Mouse (Mus musculus) lung, embryonic 16.5 days (tissue): ENCODE measurements around the gene Dcaf8. TPM values are rescaled to one million over a fixed set of nuclear protein-coding genes. Genes with fewer than 3 reads are reported as not detected.

Experiments
- ATAC-seq: fragments of 200-750 bp; cut with Nextera tagmentation; 2 replicates; pipeline ENCODE4 v1.8.0; 2017; ENCODE audit warnings: low read depth, mild to moderate bottlenecking, moderate library complexity
- H3K27ac ChIP-seq: fragments of 300-500 bp; sonication (generic); 2 replicates; pipeline ENCODE4 v1.5.1; 2014; ENCODE audit warnings: mild to moderate bottlenecking, control low read depth, low read length
- H3K27me3 ChIP-seq: fragments of 300-500 bp; sonication (generic); 2 replicates; pipeline ENCODE4 v1.6.1; 2014; ENCODE audit warnings: low read depth, low read length, mixed read lengths; ENCODE audit not compliant: control insufficient read depth, insufficient read depth
- H3K36me3 ChIP-seq: fragments of 300-500 bp; sonication (generic); 2 replicates; pipeline ENCODE4 v1.6.1; 2014; ENCODE audit warnings: low read length; ENCODE audit not compliant: control insufficient read depth, insufficient read depth
- H3K4me1 ChIP-seq: fragments of 300-500 bp; sonication (generic); replicated peaks from 2 replicates; pipeline ENCODE4 v1.6.1; 2014; ENCODE audit warnings: low read length, mixed read lengths; ENCODE audit not compliant: control insufficient read depth, insufficient read depth
- H3K4me2 ChIP-seq: fragments of 300-500 bp; sonication (generic); 2 replicates; pipeline ENCODE4 v1.6.1; 2014; ENCODE audit warnings: low read depth, low read length, control low read depth
- H3K4me3 ChIP-seq: fragments of 300-500 bp; sonication (generic); 2 replicates; pipeline ENCODE4 v1.5.1; 2014; ENCODE audit warnings: mild to moderate bottlenecking, low read length, control low read depth
- H3K9ac ChIP-seq: fragments of 300-500 bp; sonication (generic); 2 replicates; pipeline ENCODE4 v1.6.1; 2014; ENCODE audit warnings: low read length, control low read depth
- H3K9me3 ChIP-seq: fragments of 300-500 bp; sonication (generic); 2 replicates; pipeline ENCODE4 v1.6.1; 2016; ENCODE audit warnings: low read length; ENCODE audit not compliant: control insufficient read depth
- WGBS: fragments of 180-500 bp; shearing (Covaris S2); extraction: QIAGEN DNeasy Blood & Tissue Kit; methylation state at CpG from one replicate; pipeline ENCODE4 v1.1.7; 2014; 5-methylcytosine and 5-hydroxymethylcytosine counted together
- polyA plus RNA-seq: library from polyadenylated mRNA; unstranded; fragments of >200 nt; fragmentation: Nextera tagmentation; extraction: Ambion mirVana; gene quantifications from 2 replicates; pipeline ENCODE4 v1.2.1, GENCODE M21; 2015

The Dcaf8 gene
- polyA plus RNA-seq, 1 experiment from 2014 or later = 133 TPM

GRCm38 (mm10) chr1:172217148-172217547, 69.3 kb downstream of the Dcaf8 start:
- H3K9ac ChIP-seq = peak overlapping the region; percentile 64
- H3K4me3 ChIP-seq = peak overlapping the region; percentile 17
- no peaks in the 10 kb centered on the region for H3K27me3 ChIP-seq
- peak overlapping the region; percentile 92 for H3K27ac ChIP-seq
- H3K4me1 ChIP-seq = peaks cover 42% of the 10 kb centered on the region
- peak overlapping the region; percentile 43 for H3K4me2 ChIP-seq
- H3K36me3 ChIP-seq = no peaks in the 10 kb centered on the region
- ATAC-seq = peak; percentile 63
- 0% methylated on average over 5 of the region's 5 CpGs for WGBS
- H3K9me3 ChIP-seq = no peaks in the 10 kb centered on the region

DNA sequence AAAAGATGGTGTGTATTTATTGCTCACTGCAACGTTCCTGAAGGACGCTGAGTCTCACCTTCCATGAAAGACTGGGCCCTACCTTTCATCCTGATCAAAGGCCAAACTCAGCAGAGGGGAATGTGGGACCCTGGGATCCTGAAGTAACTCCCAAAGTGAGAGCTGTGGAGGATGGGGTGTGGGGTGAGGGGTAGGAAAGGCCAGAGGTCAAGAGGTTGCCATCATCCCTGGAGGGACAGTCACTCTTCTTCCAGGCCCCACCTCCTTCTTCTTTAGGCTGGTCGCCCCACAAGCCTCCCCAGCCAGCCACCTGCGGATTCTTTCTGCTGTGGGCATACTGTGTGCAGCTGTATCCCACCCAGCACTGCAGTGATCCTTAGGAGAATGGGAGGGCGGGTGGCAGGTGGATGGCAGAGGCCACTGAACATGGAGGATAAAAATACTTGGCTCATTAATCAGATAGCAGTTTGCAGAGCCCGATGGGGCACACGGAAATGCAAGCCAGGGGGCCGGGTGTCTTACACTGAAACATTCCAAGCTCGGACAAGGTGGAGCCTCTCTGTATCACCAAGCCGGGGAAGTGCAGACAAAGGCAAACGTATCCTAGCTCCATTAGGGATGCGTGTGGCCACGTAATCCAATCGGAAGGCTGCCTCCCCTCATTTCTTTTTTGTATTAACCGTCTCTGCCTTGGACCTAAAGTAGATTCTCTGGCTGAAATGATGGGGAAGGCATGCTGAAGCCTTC, 70.5 kb downstream of the Dcaf8 start:
- no peak for ATAC-seq
- Histone ChIP-seq H3K9ac (no peak overlapping the region), H3K27ac (no peak overlapping the region), H3K9me3 (no peaks in the 10 kb centered on the region), H3K4me2 (no peak overlapping the region), H3K36me3 (no peaks in the 10 kb centered on the region), H3K4me3 (no peak overlapping the region), H3K4me1 (peaks cover 39% of the 10 kb centered on the region), H3K27me3 (no peaks in the 10 kb centered on the region)
- 51% methylated on average over 15 of the region's 15 CpGs for WGBS

GRCm38 (mm10) chr1:172219451-172220406, 71.8 kb downstream of the Dcaf8 start, which contains the start of gene Casq1:
TSS of gene Casq1 (minus strand) at chr1:172219868.
- Histone ChIP-seq H3K4me2 (no peak within 1 kb of the TSS), H3K27me3 (no peaks in the 10 kb centered on the region), H3K27ac (peak within 1 kb of the TSS; percentile 82), H3K4me1 (peaks cover 31% of the 10 kb centered on the region), H3K4me3 (no peak within 1 kb of the TSS), H3K9ac (no peak within 1 kb of the TSS), H3K36me3 (no peaks in the 10 kb centered on the region), H3K9me3 (no peaks in the 10 kb centered on the region)
- WGBS = 76% methylated on average over 19 of the region's 19 CpGs
- ATAC-seq = no peak

GRCm38 (mm10) chr1:172220414-172220813, 72.5 kb downstream of the Dcaf8 start:
- Histone ChIP-seq H3K9me3 (no peaks in the 10 kb centered on the region), H3K36me3 (no peaks in the 10 kb centered on the region), H3K4me2 (no peak overlapping the region), H3K9ac (no peak overlapping the region), H3K4me3 (no peak overlapping the region), H3K27ac (peak overlapping the region; percentile 82), H3K4me1 (peaks cover 28% of the 10 kb centered on the region), H3K27me3 (no peaks in the 10 kb centered on the region)
- ATAC-seq = peak; percentile 80
- 25% methylated on average over 10 of the region's 10 CpGs for WGBS

- peaks cover 28% of the 10 kb centered on the region for H3K4me1 ChIP-seq
- H3K4me3 ChIP-seq = no peak overlapping the region
- H3K9ac ChIP-seq = no peak overlapping the region
- 55% methylated on average over 11 of the region's 11 CpGs for WGBS
- H3K9me3 ChIP-seq = no peaks in the 10 kb centered on the region
- peak overlapping the region; percentile 47 for H3K27ac ChIP-seq
- H3K36me3 ChIP-seq = no peaks in the 10 kb centered on the region
- no peak for ATAC-seq
- H3K27me3 ChIP-seq = no peaks in the 10 kb centered on the region
- H3K4me2 ChIP-seq = no peak overlapping the region
Measured at GRCm38 (mm10) chr1:172221297-172222063, 73.6 kb downstream of the Dcaf8 start.

- H3K9ac ChIP-seq = no peak overlapping the region
- no peak overlapping the region for H3K4me2 ChIP-seq
- no peaks in the 10 kb centered on the region for H3K4me1 ChIP-seq
- H3K4me3 ChIP-seq = no peak overlapping the region
- 79% methylated on average over 2 of the region's 2 CpGs for WGBS
- no peaks in the 10 kb centered on the region for H3K36me3 ChIP-seq
- H3K9me3 ChIP-seq = no peaks in the 10 kb centered on the region
- no peak for ATAC-seq
- H3K27me3 ChIP-seq = no peaks in the 10 kb centered on the region
- no peak overlapping the region for H3K27ac ChIP-seq
Measured at GRCm38 (mm10) chr1:172228209-172228608, 80.3 kb downstream of the Dcaf8 start.

DNA sequence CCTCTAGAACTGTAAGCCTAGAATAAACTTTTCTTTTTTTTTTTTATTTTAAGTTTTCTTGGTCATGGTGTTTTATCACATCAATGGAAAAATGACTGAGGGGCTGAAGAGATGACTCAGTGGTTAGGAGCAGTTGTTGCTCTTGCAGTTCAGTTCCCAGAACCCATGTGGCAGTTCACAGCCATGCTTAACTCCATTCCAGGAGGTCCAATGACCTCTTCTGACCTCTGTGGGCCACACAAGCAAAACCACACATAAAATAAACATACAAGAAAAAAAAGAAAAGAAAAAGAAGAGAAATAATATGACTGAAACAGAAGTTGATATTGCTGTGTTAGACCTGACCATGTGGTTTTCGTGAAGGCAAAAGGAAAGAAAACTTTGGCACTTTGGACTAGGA, 81.3 kb downstream of the Dcaf8 start:
- no peaks in the 10 kb centered on the region for H3K4me1 ChIP-seq

DNA sequence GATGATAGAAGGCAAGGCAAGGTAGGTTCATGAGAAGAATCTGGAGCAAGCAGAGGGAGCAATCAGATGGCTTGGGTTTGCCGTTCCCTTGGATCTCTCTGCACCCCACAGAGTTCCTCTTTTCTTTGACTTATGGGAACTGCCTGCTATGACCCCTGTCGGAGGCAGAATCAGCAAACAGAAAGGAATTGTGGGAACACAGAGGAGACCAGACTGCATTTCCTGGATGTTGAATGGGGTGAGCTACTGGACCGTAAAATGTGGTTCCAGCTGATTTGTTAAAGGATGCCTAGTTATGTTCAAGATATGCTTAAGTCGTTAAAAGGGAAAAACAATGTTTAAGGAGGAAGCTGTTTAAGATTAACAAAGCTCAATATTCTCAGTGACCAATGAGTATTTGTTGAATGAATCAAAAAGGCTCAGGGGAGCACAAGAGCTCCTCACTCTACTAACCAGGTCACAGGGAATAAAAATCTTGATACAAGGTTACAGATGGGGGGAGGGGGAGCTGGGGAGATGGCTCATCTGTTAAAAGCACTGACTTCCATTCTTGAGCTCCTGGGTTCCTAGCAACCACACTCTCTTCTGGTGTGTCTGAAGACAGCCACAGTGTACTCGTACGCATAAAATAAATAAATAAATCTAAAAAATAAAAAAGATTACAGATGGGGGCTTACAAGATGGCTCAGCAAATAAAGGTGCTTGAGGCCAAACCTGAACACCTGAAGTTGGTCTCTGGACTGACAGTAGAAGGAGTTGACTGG, 93.2 kb downstream of the Dcaf8 start:
- no peaks in the 10 kb centered on the region for H3K4me1 ChIP-seq
- H3K9me3 ChIP-seq = no peaks in the 10 kb centered on the region
- H3K4me3 ChIP-seq = no peak overlapping the region
- no peak for ATAC-seq
- peaks cover 11% of the 10 kb centered on the region for H3K27me3 ChIP-seq
- H3K36me3 ChIP-seq = no peaks in the 10 kb centered on the region
- WGBS = 65% methylated on average over 6 of the region's 6 CpGs
- no peak overlapping the region for H3K9ac ChIP-seq
- no peak overlapping the region for H3K4me2 ChIP-seq
- no peak overlapping the region for H3K27ac ChIP-seq

More for the DNA sequence above, 81.3 kb downstream of the Dcaf8 start:
- ATAC-seq = no peak
- Histone ChIP-seq H3K36me3 (no peaks in the 10 kb centered on the region), H3K4me2 (no peak overlapping the region), H3K27ac (no peak overlapping the region), H3K9ac (no peak overlapping the region), H3K9me3 (no peaks in the 10 kb centered on the region), H3K27me3 (no peaks in the 10 kb centered on the region), H3K4me3 (no peak overlapping the region)
- WGBS = 83% methylated on average over 1 of the region's 1 CpGs
